Comparison of ENCODE assay signal across 14 mouse cellular contexts in the genomic region with DNA sequence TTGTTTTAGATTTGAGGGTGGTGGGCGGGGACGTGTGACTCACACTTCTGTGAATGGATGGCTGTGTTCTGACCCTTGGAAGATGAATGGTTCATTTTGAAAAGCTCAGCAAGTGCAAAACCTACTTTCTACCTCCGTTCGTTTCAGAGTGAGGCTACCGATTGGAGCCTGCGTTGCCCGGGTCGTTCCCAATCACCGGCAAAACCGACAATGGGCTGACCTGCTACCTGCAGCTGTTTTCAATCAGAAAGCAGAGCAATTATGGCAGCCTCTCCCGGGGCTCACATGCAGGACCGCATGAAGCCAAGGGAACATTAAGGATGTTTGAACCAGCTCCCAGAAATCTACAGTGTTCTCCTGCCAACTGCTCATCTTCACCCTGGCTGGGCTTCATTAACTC.
A peak's percentile ranks its signal among the peaks of the same experiment; 100 is the strongest.
DNase-seq lines count a peak whose midpoint lies in the region; ATAC-seq and TF ChIP-seq lines count a peak whose summit lies in the region.
"Had no signal": no experiment of that assay in that cellular context is flagged by ENCODE, and none has a peak within 500 bp of the region (broad histone marks: within the 10 kb centered on the region; RNA-seq: fewer than 3 reads in every experiment).

No protein-coding gene starts in this region.

- intact Hi-C loops in heart, postnatal 10 days (cut with DNase I): no loop called here

- no peaks in the 10 kb centered on the region for H3K9me3 ChIP-seq in hindbrain, embryonic 15.5 days
- H3K9me3 ChIP-seq in hindbrain, embryonic 10.5 days: no peaks in the 10 kb centered on the region
- H3K9me3 ChIP-seq in hindbrain, embryonic 16.5 days (ENCODE audit: control insufficient read depth, low read length): no peaks in the 10 kb centered on the region

- no peaks in the 10 kb centered on the region for H3K36me3 ChIP-seq in hindbrain, embryonic 15.5 days
- H3K36me3 ChIP-seq in hindbrain, embryonic 10.5 days: no peaks in the 10 kb centered on the region
- H3K36me3 ChIP-seq in testis, adult 2 months (ENCODE audit: control insufficient read depth, insufficient read depth, low read length): no peaks in the 10 kb centered on the region
- H3K36me3 ChIP-seq in hindbrain, embryonic 16.5 days (ENCODE audit: control insufficient read depth, insufficient read depth, low read length): no peaks in the 10 kb centered on the region

- no peaks in the 10 kb centered on the region for H3K27me3 ChIP-seq in hindbrain, embryonic 15.5 days
- H3K27me3 ChIP-seq in hindbrain, embryonic 10.5 days (ENCODE audit: insufficient read depth, poor library complexity, severe bottlenecking): no peaks in the 10 kb centered on the region
- H3K27me3 ChIP-seq in testis, adult 2 months (ENCODE audit: control insufficient read depth, insufficient read depth, low read length): no peaks in the 10 kb centered on the region
- no peaks in the 10 kb centered on the region for H3K27me3 ChIP-seq in hindbrain, embryonic 16.5 days (replicated peaks; ENCODE audit: control insufficient read depth, insufficient read depth, low read length)
- H3K27me3 ChIP-seq: megakaryocyte, embryonic 14.5 days had no signal

- H3K27ac ChIP-seq in hindbrain, embryonic 15.5 days (replicated peaks): peak overlapping the region; percentile 32
- no peak overlapping the region for H3K27ac ChIP-seq in hindbrain, embryonic 10.5 days
- 0 out of 2 replicates have a peak overlapping the region, but pooled peaks have one; percentile 42 for H3K27ac ChIP-seq in testis, adult 2 months (ENCODE audit: control insufficient read depth, insufficient read depth, low read depth, low read length)
- H3K27ac ChIP-seq in hindbrain, embryonic 16.5 days (ENCODE audit: low read depth, low read length): no peak overlapping the region

- no peak for ATAC-seq in hindbrain, embryonic 15.5 days (ENCODE audit: low FRiP score, low read depth)
- ATAC-seq in hindbrain, embryonic 16.5 days: peak; percentile 34; the same call in 1 of the 2 replicates

- H3K4me3 ChIP-seq in hindbrain, embryonic 15.5 days: no peak overlapping the region
- no peak overlapping the region for H3K4me3 ChIP-seq in hindbrain, embryonic 10.5 days
- no peak overlapping the region for H3K4me3 ChIP-seq in testis, adult 2 months (ENCODE audit: control insufficient read depth, low read depth, low read length)
- no peak overlapping the region for H3K4me3 ChIP-seq in hindbrain, embryonic 16.5 days (ENCODE audit: low read length)
- H3K4me3 ChIP-seq: erythroblast, embryonic 14.5 days; megakaryocyte, embryonic 14.5 days had no signal

- no peak overlapping the region for H3K4me2 ChIP-seq in hindbrain, embryonic 15.5 days
- peak overlapping the region; percentile 4; the same call in 1 of the 2 replicates for H3K4me2 ChIP-seq in hindbrain, embryonic 16.5 days (ENCODE audit: low read length)

- H3K9ac ChIP-seq in hindbrain, embryonic 15.5 days: no peak overlapping the region
- H3K9ac ChIP-seq in hindbrain, embryonic 16.5 days (ENCODE audit: low read depth, low read length): 0 out of 2 replicates have a peak overlapping the region, but pooled peaks have one; percentile 29

- no peak for DNase-seq in hindbrain, embryonic 10.5 days (ENCODE audit: low spot score)
- DNase-seq in testis, postnatal 10 days (ENCODE audit: low spot score): no peak
- no peak for DNase-seq in heart, adult 9 months (ENCODE audit: low spot score in 2 of 2)
- no peak for DNase-seq in left cerebral cortex, adult 8-10 months (ENCODE audit: low spot score in 2 of 2)
- no peak for DNase-seq in heart, postnatal 10 days
- DNase-seq: cerebellum, adult 9-11 months; kidney, postnatal 10 days; lung, adult 18-20 months; thymus, postnatal 14 days had no signal

- TF ChIP-seq CTCF in testis, adult 2 months (IDR thresholded peaks at IDR 0.05; ENCODE audit: control insufficient read depth, insufficient read depth, insufficient replicate concordance, low read depth, low read length): no peak

- WGBS in hindbrain, embryonic 15.5 days: 52% methylated on average over 12 of the region's 12 CpGs
- WGBS in hindbrain, embryonic 10.5 days: 81% methylated on average over 12 of the region's 12 CpGs
- WGBS in hindbrain, embryonic 16.5 days: 59% methylated on average over 12 of the region's 12 CpGs

- peaks cover 6% of the 10 kb centered on the region; the same call in 1 of the 2 replicates for H3K4me1 ChIP-seq in hindbrain, embryonic 15.5 days (replicated peaks)
- peaks cover 12% of the 10 kb centered on the region for H3K4me1 ChIP-seq in hindbrain, embryonic 10.5 days (replicated peaks)
- peaks cover 4% of the 10 kb centered on the region; the same call in 1 of the 2 replicates for H3K4me1 ChIP-seq in testis, adult 2 months (ENCODE audit: control insufficient read depth, insufficient read depth, low read length)
- peaks cover 7% of the 10 kb centered on the region for H3K4me1 ChIP-seq in hindbrain, embryonic 16.5 days (ENCODE audit: control insufficient read depth, insufficient read depth, low read depth, low read length)

- no peak for TF ChIP-seq POLR2A in testis, adult 2 months (IDR thresholded peaks at IDR 0.05; ENCODE audit: control insufficient read depth, low read depth, low read length)

Comparison
In these comparisons a context has a peak if more than half of its experiments do, and no peak if none do; other contexts are left out.
1. H3K27ac ChIP-seq: peak in hindbrain, embryonic 15.5 days (single experiment) and testis, adult 2 months (single experiment); none in hindbrain, embryonic 10.5 days (single experiment) and hindbrain, embryonic 16.5 days (single experiment).